Mouse (Mus musculus): ENCODE data around the gene Fyb. TPM values are rescaled to one million over a fixed set of nuclear protein-coding genes. Genes with fewer than 3 reads are reported as not detected.

Fyb gene
- total RNA-seq, 2 experiments from 2014 or later, result 1.4 to 2.5 TPM

DNA sequence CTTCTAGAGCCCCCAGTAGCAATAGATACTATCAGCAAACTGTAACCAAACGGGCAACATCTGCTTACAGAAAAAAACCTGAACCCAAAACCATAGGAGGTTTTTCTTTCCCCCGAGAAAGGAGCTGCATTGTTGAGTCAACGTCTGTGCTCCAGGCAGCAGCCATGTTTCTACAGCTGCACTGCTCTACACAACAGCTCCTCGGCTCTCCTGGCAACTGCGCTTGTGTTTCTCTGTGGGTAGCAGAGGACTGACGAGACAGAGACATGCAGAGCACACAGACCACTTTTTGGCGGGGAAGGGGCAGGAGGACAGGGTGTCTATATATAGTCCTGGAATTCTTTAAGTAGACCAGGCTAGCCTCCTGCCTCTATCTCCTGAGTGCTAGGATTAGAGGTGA, 65.5 kb downstream of the Fyb start:
- intact Hi-C loops (cut with DNase I), result no loop called here
- no peak overlapping the region for H3K27ac ChIP-seq
- no peak for DNase-seq
- no peak overlapping the region for H3K4me3 ChIP-seq
- no peak for TF ChIP-seq CTCF (IDR thresholded peaks at IDR 0.05)

DNA sequence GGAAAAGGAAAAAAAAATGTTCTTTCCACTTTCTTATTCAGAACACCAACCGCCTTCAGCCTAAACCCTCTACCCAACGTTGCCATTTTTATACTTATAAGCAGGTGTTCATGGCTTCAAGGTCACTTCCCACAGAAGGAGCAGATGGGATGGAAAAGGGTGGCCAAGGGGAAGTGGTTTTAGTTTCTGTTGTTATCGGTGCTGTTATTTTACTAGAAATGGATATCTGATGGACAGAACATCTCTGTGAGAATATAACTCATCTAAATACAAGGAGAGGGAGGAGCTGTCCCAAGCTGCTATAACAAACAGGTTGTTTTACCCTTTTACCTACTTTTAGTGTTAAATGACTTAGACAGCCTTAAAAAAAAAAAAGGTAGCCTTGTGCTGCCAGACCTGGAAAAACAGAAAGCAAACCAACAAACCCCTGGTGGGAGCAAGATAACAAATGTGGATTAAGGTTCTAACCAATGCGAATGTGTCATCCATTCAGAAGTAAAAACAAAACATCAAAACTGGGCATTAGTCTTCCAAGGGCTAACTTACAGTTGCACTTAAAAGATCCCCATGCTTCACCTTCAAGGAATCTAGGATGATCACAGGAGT, 68.3 kb downstream of the Fyb start:
- DNase-seq, result no peak
- no peak for TF ChIP-seq CTCF (IDR thresholded peaks at IDR 0.05)
- intact Hi-C loops (cut with DNase I), result no loop called here
- no peak overlapping the region for H3K27ac ChIP-seq
- no peak overlapping the region for H3K4me3 ChIP-seq

DNA sequence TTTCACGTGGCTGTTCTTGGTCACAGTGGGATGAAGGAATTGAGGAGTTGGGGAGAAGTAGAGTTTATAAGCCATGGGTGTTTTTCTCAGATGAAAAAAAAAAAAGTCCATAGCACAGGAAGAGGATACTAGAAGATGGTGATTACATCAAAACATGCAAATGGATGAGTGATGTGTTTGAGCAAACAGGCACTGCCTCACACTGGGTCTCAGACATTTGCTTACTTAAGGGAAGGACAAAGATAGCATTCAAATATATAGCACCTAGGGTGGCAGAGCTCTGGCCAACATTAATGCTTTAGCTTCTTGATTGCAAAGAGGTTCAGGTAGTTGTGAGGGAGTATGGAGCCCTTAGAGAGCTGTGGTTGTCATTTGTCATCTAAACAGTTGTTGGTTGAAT, 68.9 kb downstream of the Fyb start:
- intact Hi-C loops (cut with DNase I), result no loop called here
- Histone ChIP-seq H3K4me3 (no peak overlapping the region), H3K27ac (no peak overlapping the region)
- DNase-seq, result no peak
- TF ChIP-seq CTCF (IDR thresholded peaks at IDR 0.05), result no peak

DNA sequence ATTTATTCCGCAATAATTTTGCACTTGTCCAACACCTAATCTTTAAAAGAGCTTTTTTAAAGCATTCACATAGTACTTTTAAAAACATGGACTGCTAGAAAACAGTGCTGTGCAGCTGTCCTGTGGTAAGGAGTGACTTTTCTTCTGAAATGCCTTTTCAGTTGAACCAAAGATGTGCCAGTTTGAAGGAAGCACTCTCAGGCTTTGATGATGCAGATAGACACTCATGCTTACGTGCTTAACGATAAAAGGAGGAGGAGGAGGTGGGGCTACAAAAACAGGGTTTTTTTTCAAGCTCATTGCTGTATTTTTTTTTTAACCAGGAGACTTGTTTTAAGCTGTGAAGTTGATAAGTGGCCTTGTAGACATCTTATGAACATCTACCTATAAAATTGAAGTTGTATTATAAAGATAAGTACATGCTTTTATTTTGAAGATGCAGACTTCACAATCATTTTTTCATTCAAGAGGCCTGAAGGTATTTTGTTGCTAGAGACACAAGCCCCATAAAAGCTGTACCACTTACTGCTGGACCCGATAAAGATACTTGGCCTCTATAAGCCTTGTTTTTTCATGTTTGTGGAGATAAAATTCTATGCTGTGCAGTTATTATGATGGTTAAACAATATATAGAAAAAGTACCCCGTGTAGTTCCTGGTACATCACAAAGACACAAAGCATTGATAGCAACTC, 70.1 kb downstream of the Fyb start:
- no peak overlapping the region for H3K4me3 ChIP-seq
- intact Hi-C loops (cut with DNase I), result no loop called here
- TF ChIP-seq CTCF (IDR thresholded peaks at IDR 0.05), result no peak
- no peak overlapping the region for H3K27ac ChIP-seq
- DNase-seq, result no peak

DNA sequence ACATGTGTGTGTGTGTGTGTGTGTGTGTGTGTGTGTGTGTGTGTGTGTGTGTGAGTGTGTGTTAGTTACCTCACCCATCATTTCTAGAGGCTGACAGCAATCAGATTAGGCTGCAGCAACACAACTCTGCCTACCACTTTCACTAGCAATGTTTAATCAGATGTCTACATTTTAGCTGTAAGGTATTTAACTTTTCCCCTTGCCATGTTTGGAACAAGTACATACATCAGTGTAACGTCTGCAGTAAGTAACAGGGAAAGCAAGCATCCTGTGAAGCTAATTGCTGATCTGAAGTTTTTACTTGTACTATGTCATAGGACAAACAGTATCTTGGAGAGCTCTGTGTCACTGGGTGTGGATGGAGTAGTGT, 70.6 kb downstream of the Fyb start:
- TF ChIP-seq CTCF (IDR thresholded peaks at IDR 0.05), result no peak
- intact Hi-C loops (cut with DNase I), result no loop called here
- no peak overlapping the region for H3K4me3 ChIP-seq
- H3K27ac ChIP-seq, result no peak overlapping the region
- no peak for DNase-seq

DNA sequence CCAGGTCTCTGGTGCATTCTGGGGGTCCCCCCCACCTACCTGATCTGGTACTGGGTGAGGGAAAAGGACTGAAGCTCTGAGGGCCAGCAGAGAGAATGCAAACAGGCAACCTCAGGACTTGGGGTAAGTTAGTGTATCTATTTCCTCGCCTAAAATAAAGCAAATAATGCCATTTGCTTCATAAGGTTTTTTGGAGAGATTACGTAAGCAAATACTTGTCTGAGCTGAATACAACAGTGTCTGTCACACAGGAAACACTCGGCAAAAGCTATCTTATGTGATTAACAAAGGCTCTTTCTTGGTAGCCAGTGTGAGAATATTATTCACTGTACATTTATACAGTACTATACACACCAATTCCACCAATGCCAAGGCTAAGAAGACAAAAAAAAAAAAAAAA, 76.0 kb downstream of the Fyb start:
- intact Hi-C loops (cut with DNase I), result no loop called here
- no peak for DNase-seq
- H3K27ac ChIP-seq, result no peak overlapping the region
- TF ChIP-seq CTCF (IDR thresholded peaks at IDR 0.05), result no peak
- H3K4me3 ChIP-seq, result no peak overlapping the region

DNA sequence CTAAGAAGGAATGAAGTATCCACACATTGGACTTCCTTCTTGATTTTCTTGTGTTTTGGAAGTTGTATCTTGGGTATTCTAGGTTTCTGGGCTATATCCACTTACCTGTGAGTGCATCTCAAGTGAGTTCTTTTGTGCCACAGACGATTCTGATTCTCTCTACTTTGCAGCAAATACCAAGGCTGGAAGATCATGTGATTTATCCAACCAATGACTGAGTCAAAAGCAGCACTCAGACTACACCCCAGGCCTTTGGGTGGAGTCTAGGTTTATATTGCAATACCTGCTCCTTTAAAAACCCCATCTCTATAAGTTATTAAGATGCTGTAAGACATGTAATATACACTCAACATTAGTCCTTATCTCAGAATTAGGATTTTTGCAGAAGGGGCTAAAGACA, 77.7 kb downstream of the Fyb start:
- Histone ChIP-seq H3K27ac (no peak overlapping the region), H3K4me3 (no peak overlapping the region)
- intact Hi-C loops (cut with DNase I), result no loop called here
- no peak for DNase-seq
- no peak for TF ChIP-seq CTCF (IDR thresholded peaks at IDR 0.05)

DNA sequence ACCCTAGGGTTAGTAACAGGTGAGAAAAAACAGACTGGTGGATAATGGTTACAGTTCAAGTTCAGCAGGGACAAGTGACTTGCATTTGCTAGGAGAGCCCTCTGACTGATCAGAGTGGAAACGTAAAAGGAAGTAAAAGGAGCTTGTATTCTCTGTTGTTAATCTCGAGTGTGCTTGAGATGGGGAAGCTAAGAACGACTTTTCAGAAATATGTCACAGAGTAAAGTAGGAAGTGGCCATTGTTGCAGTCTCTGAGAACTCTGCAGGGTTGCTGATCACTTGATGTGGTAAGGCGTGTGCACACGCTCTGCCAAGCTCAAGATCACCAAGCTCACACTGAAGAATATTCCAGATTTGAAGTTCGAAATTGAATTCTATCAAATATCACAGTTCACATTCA, 78.7 kb downstream of the Fyb start:
- no peak overlapping the region for H3K4me3 ChIP-seq
- no peak overlapping the region for H3K27ac ChIP-seq
- DNase-seq, result no peak
- no peak for TF ChIP-seq CTCF (IDR thresholded peaks at IDR 0.05)
- intact Hi-C loops (cut with DNase I), result no loop called here

DNA sequence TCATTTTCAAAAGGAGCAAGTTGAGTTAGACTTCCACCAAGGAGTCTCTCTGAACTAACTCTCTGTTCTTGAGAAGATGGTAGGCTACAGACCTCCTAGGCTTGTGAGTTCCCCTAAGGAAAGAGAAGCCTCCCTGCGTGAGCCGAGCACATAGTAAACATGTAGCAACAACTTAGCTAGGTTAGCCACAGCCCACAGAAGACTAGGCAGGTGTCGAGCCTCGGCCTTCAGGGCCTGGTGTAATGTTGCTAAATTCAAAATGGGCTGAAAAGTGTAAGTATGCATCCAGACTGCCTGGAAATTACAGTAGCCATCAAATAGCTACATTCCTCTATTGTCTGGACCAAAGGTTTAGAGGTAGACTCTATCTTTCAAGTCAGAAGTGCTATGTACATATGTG, 79.3 kb downstream of the Fyb start:
- intact Hi-C loops (cut with DNase I), result no loop called here
- Histone ChIP-seq H3K4me3 (no peak overlapping the region), H3K27ac (no peak overlapping the region)
- DNase-seq, result no peak
- no peak for TF ChIP-seq CTCF (IDR thresholded peaks at IDR 0.05)

DNA sequence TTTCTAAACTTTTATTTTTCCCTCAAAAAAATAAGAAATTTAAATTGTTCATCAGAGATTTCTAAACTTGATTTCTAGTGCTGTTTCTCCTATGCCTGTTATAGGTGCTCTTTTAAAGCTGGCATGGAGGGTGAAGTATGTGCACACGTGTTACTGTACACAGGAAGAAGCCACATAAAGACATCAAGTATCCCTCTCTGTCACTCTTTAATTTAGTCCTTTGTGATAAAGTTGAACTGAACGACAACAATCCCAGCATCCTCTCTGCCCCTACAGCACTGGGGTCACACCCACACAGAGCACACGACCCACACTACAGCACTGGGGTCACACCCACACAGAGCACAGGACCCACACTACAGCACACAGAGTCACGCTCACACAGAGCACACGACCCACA, 88.0 kb downstream of the Fyb start:
- intact Hi-C loops (cut with DNase I), result no loop called here
- TF ChIP-seq CTCF (IDR thresholded peaks at IDR 0.05), result no peak
- DNase-seq, result no peak
- H3K4me3 ChIP-seq, result no peak overlapping the region
- no peak overlapping the region for H3K27ac ChIP-seq

DNA sequence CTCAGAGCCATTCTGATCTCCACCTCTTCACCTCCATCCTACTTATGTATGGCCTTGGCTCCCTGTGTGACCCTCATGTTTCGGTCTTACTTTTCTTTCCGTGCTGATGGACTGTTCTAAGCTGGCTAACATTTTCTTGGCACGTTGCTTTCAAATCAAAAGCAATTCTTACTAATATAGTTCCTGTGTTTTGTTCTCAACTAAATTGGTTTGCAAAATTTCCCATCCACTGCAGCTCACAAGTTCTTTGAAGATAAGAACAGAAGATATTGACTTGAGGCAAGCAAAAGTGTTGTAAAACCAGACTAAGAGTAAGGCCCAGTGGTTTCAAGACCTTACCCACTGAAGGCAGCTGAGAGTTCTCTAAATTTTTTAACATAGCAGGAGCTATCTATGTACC, 90.2 kb downstream of the Fyb start:
- intact Hi-C loops (cut with DNase I), result no loop called here
- Histone ChIP-seq H3K4me3 (no peak overlapping the region), H3K27ac (no peak overlapping the region)
- TF ChIP-seq CTCF (IDR thresholded peaks at IDR 0.05), result no peak
- DNase-seq, result no peak

DNA sequence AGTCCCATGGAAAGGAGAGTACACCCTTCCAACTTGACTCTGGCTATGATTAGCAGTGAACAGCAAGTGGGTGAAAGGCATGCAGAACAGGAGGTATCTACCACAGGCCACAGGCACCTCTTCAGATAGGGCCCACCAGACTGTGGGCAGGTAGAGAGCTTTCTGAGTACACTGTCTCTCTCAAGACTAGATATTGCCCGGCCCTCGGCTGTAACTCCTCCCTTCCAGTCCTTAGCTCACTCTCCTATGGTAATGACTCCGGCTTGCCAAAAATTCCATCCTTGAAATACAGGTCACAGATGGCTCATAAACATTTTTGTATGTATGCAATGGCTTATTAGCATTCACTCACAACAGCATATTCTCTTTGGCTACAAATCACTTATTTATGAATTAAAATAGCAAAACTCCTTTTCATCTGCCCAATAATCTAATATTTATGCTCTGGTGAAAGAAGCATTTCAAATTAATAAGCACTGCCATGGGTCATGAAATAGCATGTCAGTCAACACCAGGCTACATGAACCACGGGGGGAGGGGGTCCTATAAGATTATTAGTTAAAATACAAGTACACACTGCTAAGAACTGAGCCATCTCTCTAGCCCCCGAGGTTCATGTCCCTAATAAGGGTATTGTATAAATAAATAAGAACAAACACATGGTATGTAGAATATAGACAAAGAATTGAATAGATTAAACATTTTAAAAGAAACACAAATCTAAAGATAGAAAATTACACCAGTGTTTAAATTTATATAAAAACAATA, 93.9 kb downstream of the Fyb start:
- intact Hi-C loops (cut with DNase I), result no loop called here
- no peak for DNase-seq
- Histone ChIP-seq H3K27ac (no peak overlapping the region), H3K4me3 (no peak overlapping the region)
- no peak for TF ChIP-seq CTCF (IDR thresholded peaks at IDR 0.05)

DNA sequence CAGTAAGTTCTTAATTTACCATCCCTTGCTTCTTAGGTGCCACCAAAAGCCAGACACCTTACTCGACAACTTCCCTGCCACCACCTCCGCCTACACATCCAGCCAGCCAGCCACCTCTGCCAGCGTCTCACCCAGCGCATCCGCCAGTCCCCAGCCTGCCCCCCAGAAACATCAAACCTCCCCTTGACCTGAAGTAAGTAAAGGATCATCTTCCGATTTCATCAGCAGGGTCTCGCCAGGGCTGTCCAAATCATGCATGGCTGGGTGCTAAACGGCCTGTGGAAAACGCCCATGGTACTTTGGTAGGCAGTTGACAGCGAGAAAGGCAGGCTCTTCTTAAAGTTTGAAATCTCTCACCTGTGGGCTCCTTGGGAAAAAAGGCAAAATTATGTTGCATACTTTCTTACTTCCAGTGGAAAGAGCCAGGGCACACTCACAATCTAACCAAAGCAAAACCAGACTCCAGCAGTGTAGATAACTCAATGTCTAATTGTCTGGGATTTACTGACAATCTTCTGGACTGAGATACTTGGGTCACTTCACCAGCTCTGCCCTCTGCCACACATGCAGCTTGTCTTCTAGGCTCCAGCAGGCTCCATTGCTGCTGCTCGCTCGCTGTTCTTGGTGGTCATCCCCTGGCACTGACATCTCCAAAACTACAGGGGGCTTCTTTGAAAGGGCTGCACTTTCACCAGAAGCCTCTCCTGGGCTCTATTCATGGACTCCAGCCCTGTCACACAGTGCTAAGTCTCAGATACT, 97.1 kb downstream of the Fyb start:
- DNase-seq, result no peak
- Histone ChIP-seq H3K4me3 (no peak overlapping the region), H3K27ac (no peak overlapping the region)
- intact Hi-C loops (cut with DNase I), result loop anchor here (5.0 kb wide), 1 partner anchor 263 kb away; no protein-coding TSS in a partner anchor
- no peak for TF ChIP-seq CTCF (IDR thresholded peaks at IDR 0.05)

Data from gastrocnemius, adult 2 months (tissue).